Mouse (Mus musculus) CD8-positive naive resting alpha-beta T cell, adult 2 months (primary cell): ENCODE results near the gene Exo5.

Source experiments
- DNase-seq, 2 experiments: peaks; one replicate each; pipeline ENCODE4 v3.0.0; 2022; ENCODE audit warnings: low read depth in 2 of 2, low spot score in 2 of 2

Gene Exo5

DNA sequence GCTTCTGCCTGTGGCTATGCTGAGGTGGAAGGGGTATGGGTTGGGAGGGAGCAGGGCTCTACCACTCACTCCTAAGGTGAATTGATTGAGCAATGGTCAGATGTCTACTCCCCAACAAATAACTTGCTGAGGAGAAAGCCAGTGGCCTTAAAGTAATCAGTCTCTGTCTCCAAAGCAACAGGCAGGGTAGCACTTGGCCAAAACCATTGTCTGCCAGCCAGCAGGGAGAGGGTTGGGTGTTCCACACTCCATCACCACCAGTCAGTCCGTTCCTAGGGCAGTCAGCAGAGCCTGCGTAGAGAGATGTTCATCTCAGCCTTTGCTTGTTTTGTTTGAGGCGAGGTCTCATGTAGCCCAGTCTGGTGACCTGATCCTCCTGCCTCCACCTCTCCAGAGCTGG is 48.9 kb downstream of the Exo5 start:
- no peak for DNase-seq
